Mouse (Mus musculus) megakaryocyte, embryonic 14.5 days (primary cell): ENCODE results near the gene Fsd1l.

Experiments
- FLI1 ChIP-seq: IDR thresholded peaks from 2 replicates; pipeline ENCODE4 v1.6.1; 2012; ENCODE audit warnings: low read length, inconsistent platforms, mixed read lengths
- GATA1 ChIP-seq: IDR thresholded peaks from 3 replicates; pipeline ENCODE4 v1.6.1; 2012; ENCODE audit warnings: mixed read lengths, low read length, inconsistent platforms, borderline replicate concordance

- TF ChIP-seq FLI1, result no peak
- no peak for TF ChIP-seq GATA1
Measured at GRCm38 (mm10) chr4:53592386-53592785, 38.9 kb upstream of the Fsd1l start.
